20 mouse cellular contexts compared by ENCODE assay signal in the genomic region with DNA sequence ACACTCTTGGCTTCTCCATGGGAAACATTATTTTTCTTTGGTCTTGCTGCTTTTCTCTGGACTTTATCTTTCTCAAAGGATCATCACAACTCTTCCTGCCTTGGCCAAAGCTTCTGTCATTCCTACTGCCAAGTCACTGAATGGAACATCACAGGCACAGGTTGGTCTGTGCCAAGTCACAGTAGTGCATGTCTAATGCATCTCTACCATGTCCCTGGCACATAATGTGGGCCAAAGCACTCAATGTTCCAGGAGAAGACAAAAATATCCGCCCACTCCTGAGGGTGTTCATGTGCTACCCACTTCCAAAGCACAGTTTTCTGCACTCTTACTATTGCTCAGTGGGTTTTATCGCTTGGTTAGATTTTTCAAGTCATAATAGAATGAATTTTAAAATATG.
DNase-seq lines count a peak whose midpoint lies in the region; ATAC-seq lines count a peak whose summit lies in the region.
"Had no signal": no experiment of that assay in that cellular context is flagged by ENCODE, and none has a peak within 500 bp of the region (broad histone marks: within the 10 kb centered on the region; RNA-seq: fewer than 3 reads in every experiment).

No protein-coding gene starts in this region.

- peak; percentile 6 for DNase-seq in cerebellum, adult 18-20 months
- no peak for DNase-seq in cerebellum, postnatal 4 days (ENCODE audit: low spot score in 2 of 2)
- peak; percentile 81 for DNase-seq in brain, adult 2 months (ENCODE audit: low read depth, low spot score)
- peak; percentile 18 for DNase-seq in layer of hippocampus, adult 9-10 months (ENCODE audit: low spot score)
- DNase-seq in embryonic facial prominence, embryonic 10.5 days (ENCODE audit: low spot score) = no peak
- no peak for DNase-seq in thymus, postnatal 0 days (ENCODE audit: low spot score)
- DNase-seq: adrenal gland, postnatal 14 days; gastrocnemius, postnatal 25 days; kidney, adult 11 months; kidney, postnatal 25 days; liver, embryonic 13.5 days; thymus, postnatal 14 days had no signal

- H3K4me1 ChIP-seq in hindbrain, embryonic 16.5 days (ENCODE audit: control insufficient read depth, insufficient read depth, low read depth, low read length) = no peaks in the 10 kb centered on the region
- H3K4me1 ChIP-seq in hindbrain, embryonic 13.5 days (replicated peaks) = no peaks in the 10 kb centered on the region
- H3K4me1 ChIP-seq in embryonic facial prominence, embryonic 10.5 days = no peaks in the 10 kb centered on the region
- H3K4me1 ChIP-seq: heart, embryonic 15.5 days; limb, embryonic 10.5 days; liver, embryonic 13.5 days had no signal

- 0 out of 2 replicates have a peak, but pooled peaks have one; percentile 50 for ATAC-seq in hindbrain, embryonic 16.5 days
- ATAC-seq in hindbrain, embryonic 13.5 days (ENCODE audit: low FRiP score) = no peak
- ATAC-seq: forebrain, embryonic 16.5 days; midbrain, embryonic 16.5 days had no signal

- H3K9ac ChIP-seq in hindbrain, embryonic 16.5 days (ENCODE audit: low read depth, low read length) = no peak overlapping the region
- no peak overlapping the region for H3K9ac ChIP-seq in hindbrain, embryonic 13.5 days
- H3K9ac ChIP-seq: heart, embryonic 15.5 days; hindbrain, embryonic 14.5 days; liver, embryonic 13.5 days had no signal

- no peak overlapping the region for H3K4me2 ChIP-seq in hindbrain, embryonic 16.5 days (ENCODE audit: low read length)
- H3K4me2 ChIP-seq in hindbrain, embryonic 13.5 days = no peak overlapping the region
- H3K4me2 ChIP-seq: heart, embryonic 15.5 days; hindbrain, embryonic 14.5 days; liver, embryonic 13.5 days had no signal

- no peaks in the 10 kb centered on the region for H3K36me3 ChIP-seq in hindbrain, embryonic 16.5 days (ENCODE audit: control insufficient read depth, insufficient read depth, low read length)
- no peaks in the 10 kb centered on the region for H3K36me3 ChIP-seq in hindbrain, embryonic 13.5 days
- H3K36me3 ChIP-seq in embryonic facial prominence, embryonic 10.5 days (replicated peaks) = no peaks in the 10 kb centered on the region
- H3K36me3 ChIP-seq: heart, embryonic 15.5 days; limb, embryonic 10.5 days; liver, embryonic 13.5 days had no signal

- H3K27ac ChIP-seq in hindbrain, embryonic 16.5 days (ENCODE audit: low read depth, low read length) = no peak overlapping the region
- H3K27ac ChIP-seq in hindbrain, embryonic 13.5 days = no peak overlapping the region
- H3K27ac ChIP-seq in embryonic facial prominence, embryonic 10.5 days (replicated peaks) = no peak overlapping the region
- H3K27ac ChIP-seq: heart, embryonic 15.5 days; hindbrain, embryonic 14.5 days; limb, embryonic 10.5 days; liver, embryonic 13.5 days had no signal

- 88% methylated on average over 2 of the region's 2 CpGs for WGBS in hindbrain, embryonic 16.5 days
- 94% methylated on average over 2 of the region's 2 CpGs for WGBS in hindbrain, embryonic 13.5 days
- WGBS in embryonic facial prominence, embryonic 10.5 days = 91% methylated on average over 2 of the region's 2 CpGs

- no peaks in the 10 kb centered on the region for H3K9me3 ChIP-seq in hindbrain, embryonic 16.5 days (ENCODE audit: control insufficient read depth, low read length)
- no peaks in the 10 kb centered on the region for H3K9me3 ChIP-seq in hindbrain, embryonic 13.5 days
- H3K9me3 ChIP-seq in embryonic facial prominence, embryonic 10.5 days = no peaks in the 10 kb centered on the region
- H3K9me3 ChIP-seq: heart, embryonic 15.5 days; limb, embryonic 10.5 days; liver, embryonic 13.5 days had no signal

- H3K4me3 ChIP-seq in hindbrain, embryonic 16.5 days (ENCODE audit: low read length) = no peak overlapping the region
- H3K4me3 ChIP-seq in hindbrain, embryonic 13.5 days = no peak overlapping the region
- H3K4me3 ChIP-seq in embryonic facial prominence, embryonic 10.5 days = no peak overlapping the region
- H3K4me3 ChIP-seq: heart, embryonic 15.5 days; limb, embryonic 10.5 days; liver, embryonic 13.5 days had no signal

- no peaks in the 10 kb centered on the region for H3K27me3 ChIP-seq in hindbrain, embryonic 16.5 days (replicated peaks; ENCODE audit: control insufficient read depth, insufficient read depth, low read length)
- no peaks in the 10 kb centered on the region for H3K27me3 ChIP-seq in hindbrain, embryonic 13.5 days
- no peaks in the 10 kb centered on the region for H3K27me3 ChIP-seq in embryonic facial prominence, embryonic 10.5 days (replicated peaks; ENCODE audit: low read depth, poor library complexity, severe bottlenecking)
- H3K27me3 ChIP-seq: CH12.LX; heart, embryonic 15.5 days; liver, embryonic 13.5 days had no signal

Comparison
In these comparisons a context has a peak if more than half of its experiments do, and no peak if none do; other contexts are left out.
1. DNase-seq: peak in cerebellum, adult 18-20 months (2 of 2), brain, adult 2 months (single experiment) and layer of hippocampus, adult 9-10 months (single experiment); none in cerebellum, postnatal 4 days (0 of 2), embryonic facial prominence, embryonic 10.5 days (single experiment) and thymus, postnatal 0 days (single experiment).